Mouse (Mus musculus) liver, embryonic 11.5 days (tissue): ENCODE measurements around the gene Slc46a1. TPM values are rescaled to one million over a fixed set of nuclear protein-coding genes. Genes with fewer than 3 reads are reported as not detected.

Source experiments
- ATAC-seq: fragments of 200-750 bp; cut with Nextera tagmentation; replicated peaks from 2 replicates; pipeline ENCODE4 v1.8.0; 2017; ENCODE audit warnings: moderate number of reproducible peaks, mild to moderate bottlenecking, moderate TSS enrichment, moderate library complexity; ENCODE audit not compliant: low FRiP score
- DNase-seq: peaks from one replicate; pipeline ENCODE4 v3.0.0-alpha.2; 2017; ENCODE audit warnings: low spot score
- H3K27ac ChIP-seq: fragments of 300-500 bp; sonication (generic); 2 replicates; pipeline ENCODE4 v1.5.1; 2014; ENCODE audit warnings: mild to moderate bottlenecking, low read depth, low read length, control low read depth
- H3K27me3 ChIP-seq: fragments of 300-500 bp; sonication (generic); replicated peaks from 2 replicates; pipeline ENCODE4 v1.6.1; 2014; ENCODE audit warnings: low read length, mixed read lengths; ENCODE audit not compliant: control insufficient read depth, insufficient read depth
- H3K36me3 ChIP-seq: fragments of 300-500 bp; sonication (generic); 2 replicates; pipeline ENCODE4 v1.6.1; 2014; ENCODE audit warnings: mild to moderate bottlenecking, low read length, moderate library complexity, mixed read lengths; ENCODE audit not compliant: control insufficient read depth, insufficient read depth
- H3K4me1 ChIP-seq: fragments of 300-500 bp; sonication (generic); replicated peaks from 2 replicates; pipeline ENCODE4 v1.6.1; 2014; ENCODE audit warnings: low read length, mixed read lengths; ENCODE audit not compliant: control insufficient read depth, insufficient read depth
- H3K4me2 ChIP-seq: fragments of 300-500 bp; sonication (generic); 2 replicates; pipeline ENCODE4 v1.6.1; 2014; ENCODE audit warnings: mild to moderate bottlenecking, control low read depth, moderate library complexity
- H3K4me3 ChIP-seq: fragments of 300-500 bp; sonication (generic); 2 replicates; pipeline ENCODE4 v1.5.1; 2014; ENCODE audit warnings: low read depth, low read length, control low read depth
- H3K9ac ChIP-seq: fragments of 300-500 bp; sonication (generic); 2 replicates; pipeline ENCODE4 v1.6.1; 2014; ENCODE audit warnings: low read depth, low read length, control low read depth
- H3K9me3 ChIP-seq: fragments of 300-500 bp; sonication (generic); 2 replicates; pipeline ENCODE4 v1.6.1; 2016; ENCODE audit warnings: low read length, inconsistent platforms, mixed read lengths; ENCODE audit not compliant: control insufficient read depth
- WGBS: fragments of 180-500 bp; shearing (Covaris S2); extraction: QIAGEN DNeasy Blood & Tissue Kit; methylation state at CpG from one replicate; pipeline ENCODE4 v1.1.7; 2014; 5-methylcytosine and 5-hydroxymethylcytosine counted together
- polyA plus RNA-seq: library from polyadenylated mRNA; unstranded; fragments of >200 nt; fragmentation: Nextera tagmentation; extraction: Ambion mirVana; gene quantifications from 2 replicates; pipeline ENCODE4 v1.2.1, GENCODE M21; 2014

Slc46a1 gene
- polyA plus RNA-seq, 1 experiment from 2014 or later: 9.8 TPM

GRCm38 (mm10) chr11:78518931-78519330, 53.4 kb downstream of the Slc46a1 start:
- no peak overlapping the region for H3K27ac ChIP-seq
- no peaks in the 10 kb centered on the region for H3K9me3 ChIP-seq
- H3K4me1 ChIP-seq: no peaks in the 10 kb centered on the region
- no peak overlapping the region for H3K9ac ChIP-seq
- no peak overlapping the region for H3K4me2 ChIP-seq
- DNase-seq (no peak), ATAC-seq (no peak)
- H3K36me3 ChIP-seq: peaks cover 62% of the 10 kb centered on the region
- no peaks in the 10 kb centered on the region for H3K27me3 ChIP-seq
- no peak overlapping the region for H3K4me3 ChIP-seq
- 94% methylated on average over 10 of the region's 10 CpGs for WGBS

Other genes with a start within 250 kb of the Slc46a1 start
- gene Sdf2, start 220.0 kb upstream of the Slc46a1 start, polyA plus RNA-seq: 47.4 and 48.7 TPM in 2 replicates
- gene Supt6, start 219.7 kb upstream of the Slc46a1 start, polyA plus RNA-seq: 30.9 and 32.9 TPM in 2 replicates
- 59.5 and 62.2 TPM in 2 replicates for gene 2610507B11Rik, start 203.9 kb upstream of the Slc46a1 start, polyA plus RNA-seq
- gene BC030499, start 174.9 kb upstream of the Slc46a1 start, polyA plus RNA-seq: 0.18 and 0.36 TPM in 2 replicates
- gene Spag5, start 164.2 kb upstream of the Slc46a1 start, polyA plus RNA-seq: 48.3 and 50.3 TPM in 2 replicates
- 8.8 and 9.9 TPM in 2 replicates for gene Aldoc, start 142.7 kb upstream of the Slc46a1 start, polyA plus RNA-seq
- 63.6 and 68.2 TPM in 2 replicates for gene Pigs, start 137.3 kb upstream of the Slc46a1 start, polyA plus RNA-seq
- gene Unc119, start 122.2 kb upstream of the Slc46a1 start, polyA plus RNA-seq: 68.9 and 72.7 TPM in 2 replicates
- not detected in 2 replicates for gene Foxn1, start 79.1 kb upstream of the Slc46a1 start, polyA plus RNA-seq
- not detected in 2 replicates for gene Slc13a2, start 43.5 kb upstream of the Slc46a1 start, polyA plus RNA-seq
- 0.44 and 0.71 TPM in 2 replicates for gene Sarm1, start 32.1 kb downstream of the Slc46a1 start, polyA plus RNA-seq
- gene Vtn, start 33.4 kb downstream of the Slc46a1 start, polyA plus RNA-seq: 220 and 245 TPM in 2 replicates
- gene Sebox, start 37.8 kb downstream of the Slc46a1 start, polyA plus RNA-seq: 0.21 and 0.32 TPM in 2 replicates
- 59.9 and 61.9 TPM in 2 replicates for gene Tmem199, start 46.5 kb downstream of the Slc46a1 start, polyA plus RNA-seq
- 151 and 154 TPM in 2 replicates for gene Poldip2, start 46.5 kb downstream of the Slc46a1 start, polyA plus RNA-seq
- 42.1 and 42.2 TPM in 2 replicates for gene Tnfaip1, start 70.6 kb downstream of the Slc46a1 start, polyA plus RNA-seq
- gene Ift20, start 70.7 kb downstream of the Slc46a1 start, polyA plus RNA-seq: 112 and 114 TPM in 2 replicates
- gene Tmem97, start 85.1 kb downstream of the Slc46a1 start, polyA plus RNA-seq: 173 and 183 TPM in 2 replicates
- gene Nlk, start 231.7 kb downstream of the Slc46a1 start, polyA plus RNA-seq: 13.9 and 17.2 TPM in 2 replicates